Mouse (Mus musculus) spleen, adult 2 months (tissue): ENCODE measurements around the gene Entr1. TPM values are rescaled to one million over a fixed set of nuclear protein-coding genes. Genes with fewer than 3 reads are reported as not detected.

Experiments used
- DNase-seq, 2 experiments: peaks; one replicate each; pipeline versions ENCODE4 v3.0.0 to v3.0.0-alpha.2; 2012 to 2021; ENCODE audit warnings: low spot score in 2 of 2, low read depth in 1 of 2
- H3K27ac ChIP-seq: fragments of 200-500 bp; 2 replicates; pipeline ENCODE4 v1.5.1; 2012; ENCODE audit warnings: low read length, inconsistent platforms; ENCODE audit not compliant: insufficient read depth
- H3K27me3 ChIP-seq: fragments of 200-500 bp; 2 replicates; pipeline ENCODE4 v1.6.1; 2012; ENCODE audit warnings: mild to moderate bottlenecking, moderate library complexity, low read length, inconsistent platforms; ENCODE audit not compliant: control insufficient read depth, insufficient read depth
- H3K36me3 ChIP-seq: fragments of 200-500 bp; 2 replicates; pipeline ENCODE4 v1.6.1; 2012; ENCODE audit warnings: mild to moderate bottlenecking, low read length, inconsistent platforms; ENCODE audit not compliant: control insufficient read depth, insufficient read depth
- H3K4me1 ChIP-seq: fragments of 200-500 bp; 2 replicates; pipeline ENCODE4 v1.6.1; 2011; ENCODE audit warnings: inconsistent platforms; ENCODE audit not compliant: control insufficient read depth, insufficient read depth, insufficient read length
- H3K4me3 ChIP-seq: fragments of 200-500 bp; 2 replicates; pipeline ENCODE4 v1.5.1; 2011; ENCODE audit warnings: mild to moderate bottlenecking, inconsistent platforms; ENCODE audit not compliant: insufficient read depth, insufficient read length; ENCODE audit errors: extremely low read depth
- CTCF ChIP-seq: fragments of 200-500 bp; IDR thresholded peaks from 2 replicates; pipeline ENCODE4 v1.5.1; 2011; ENCODE audit warnings: mild to moderate bottlenecking, inconsistent platforms; ENCODE audit not compliant: insufficient read depth, insufficient read length, insufficient replicate concordance; ENCODE audit errors: extremely low read depth
- POLR2A ChIP-seq: fragments of 200-500 bp; IDR thresholded peaks from 2 replicates; pipeline ENCODE4 v1.6.1; 2011; ENCODE audit warnings: low read depth, low read length, inconsistent platforms
- WGBS: fragments of 180-500 bp; shearing (Covaris S2); methylation state at CpG from one replicate; pipeline ENCODE4 v1.1.7; 2018; 5-methylcytosine and 5-hydroxymethylcytosine counted together
- polyA plus RNA-seq: library from polyadenylated mRNA; depleted of rRNA; stranded (reverse); fragments of >200 nt; gene quantifications from 2 replicates; pipeline ENCODE4 v1.2.3, GENCODE M21; 2012

The Entr1 gene
- polyA plus RNA-seq, 1 experiment = 60.1 TPM

DNA sequence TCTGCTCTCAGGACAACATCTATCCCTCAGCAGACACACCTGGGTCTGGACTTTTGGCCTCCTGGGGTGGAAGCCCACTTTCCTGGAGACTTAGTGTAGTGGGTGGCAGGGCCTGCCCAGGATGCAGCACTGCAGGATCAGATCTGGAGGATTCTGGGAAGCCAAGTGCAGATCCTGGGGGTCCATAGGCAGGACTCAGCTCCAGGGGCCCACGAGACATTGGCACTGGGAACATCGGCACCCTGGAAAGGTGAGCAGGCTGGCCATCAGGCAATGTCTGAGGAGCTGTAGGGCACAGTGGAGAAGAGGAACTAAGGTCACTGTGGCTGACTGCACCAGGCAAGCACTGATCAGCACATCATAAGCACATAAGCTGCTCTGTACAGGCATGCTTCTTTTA is 32.9 kb upstream of the Entr1 start:
- no peaks in the 10 kb centered on the region for H3K27me3 ChIP-seq
- H3K27ac ChIP-seq = no peak overlapping the region
- DNase-seq = no peak
- H3K36me3 ChIP-seq = peaks cover 52% of the 10 kb centered on the region
- no peaks in the 10 kb centered on the region for H3K4me1 ChIP-seq
- no peak overlapping the region for H3K4me3 ChIP-seq
- 95% methylated on average over 2 of the region's 2 CpGs for WGBS
- TF ChIP-seq CTCF (no peak), POLR2A (no peak)

DNA sequence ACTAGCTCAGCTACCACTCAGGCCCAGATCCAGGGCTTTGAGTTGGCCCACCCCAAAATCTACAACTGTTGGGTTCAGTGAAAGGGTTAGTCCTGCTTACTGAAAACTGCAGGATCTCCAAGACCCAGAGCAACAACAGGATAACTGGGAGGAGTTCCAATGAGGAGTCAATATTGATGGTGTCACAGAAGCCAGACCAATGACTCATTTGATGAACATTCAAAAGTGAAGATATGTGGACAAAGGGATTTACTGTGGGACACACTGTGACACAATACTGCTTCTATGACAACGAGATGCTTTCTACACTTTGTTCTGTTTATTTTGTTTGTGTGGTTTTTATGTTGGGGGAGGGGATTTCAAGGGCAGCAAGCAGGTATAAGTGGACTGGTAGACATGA is 29.0 kb upstream of the Entr1 start:
- H3K36me3 ChIP-seq = peaks cover 48% of the 10 kb centered on the region

DNA sequence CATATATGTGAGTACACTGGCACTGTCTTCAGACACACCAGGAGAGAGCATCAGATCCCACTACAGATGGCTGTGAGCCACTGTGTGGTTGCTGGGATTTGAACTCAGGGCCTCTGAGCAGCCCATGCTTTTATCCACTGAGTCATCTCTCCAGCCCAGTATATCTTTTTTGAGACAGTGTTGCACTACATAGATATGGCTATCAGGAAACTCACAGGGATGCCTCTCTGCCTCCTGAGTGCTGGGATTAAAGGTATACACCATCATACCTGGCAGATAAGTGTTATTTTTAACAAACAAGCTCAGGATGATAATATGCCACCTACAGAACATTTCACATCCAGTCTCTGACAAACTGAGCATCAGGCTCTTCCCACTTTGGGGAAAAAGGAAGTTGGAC is 27.9 kb upstream of the Entr1 start:
- peaks cover 48% of the 10 kb centered on the region for H3K36me3 ChIP-seq
- TF ChIP-seq CTCF (no peak), POLR2A (no peak)
- no peak overlapping the region for H3K27ac ChIP-seq
- no peaks in the 10 kb centered on the region for H3K27me3 ChIP-seq
- DNase-seq = no peak
- no peaks in the 10 kb centered on the region for H3K4me1 ChIP-seq
- H3K4me3 ChIP-seq = no peak overlapping the region

More for the DNA sequence above, 29.0 kb upstream of the Entr1 start:
- Histone ChIP-seq H3K27me3 (no peaks in the 10 kb centered on the region), H3K4me1 (no peaks in the 10 kb centered on the region), H3K4me3 (no peak overlapping the region), H3K27ac (no peak overlapping the region)
- WGBS = 97% methylated on average over 1 of the region's 1 CpGs
- DNase-seq = no peak
- TF ChIP-seq POLR2A = no peak
- TF ChIP-seq CTCF = no peak

DNA sequence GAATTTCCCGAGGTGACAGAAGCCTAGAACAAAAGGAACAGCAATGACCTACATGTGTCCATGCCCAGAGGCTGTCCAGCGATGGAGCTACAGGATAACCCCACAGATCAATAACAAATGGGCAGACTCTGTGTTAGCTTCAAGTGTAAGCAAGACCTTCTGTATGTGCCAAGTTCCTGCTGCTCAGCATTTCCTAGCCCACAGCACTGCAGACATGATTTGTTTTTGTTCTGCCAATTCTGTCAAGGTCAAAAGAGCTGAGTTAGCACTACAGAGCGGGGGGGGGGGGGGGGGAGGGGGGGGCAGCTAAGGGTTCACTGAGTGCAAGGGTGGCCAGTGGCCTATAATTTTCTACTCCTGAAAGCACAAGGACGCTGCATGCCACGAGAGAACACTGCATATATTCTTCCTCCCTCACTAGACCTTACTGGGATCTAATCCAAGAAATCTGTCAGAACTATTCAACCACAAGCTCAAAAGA is 21.9 kb upstream of the Entr1 start:
- no peak overlapping the region for H3K4me3 ChIP-seq
- H3K36me3 ChIP-seq = peaks cover 31% of the 10 kb centered on the region
- H3K27me3 ChIP-seq = no peaks in the 10 kb centered on the region
- 75% methylated on average over 5 of the region's 5 CpGs for WGBS
- H3K27ac ChIP-seq = no peak overlapping the region
- TF ChIP-seq POLR2A = no peak
- TF ChIP-seq CTCF = no peak
- peaks cover 9% of the 10 kb centered on the region; the same call in 1 of the 2 replicates for H3K4me1 ChIP-seq
- DNase-seq = no peak

DNA sequence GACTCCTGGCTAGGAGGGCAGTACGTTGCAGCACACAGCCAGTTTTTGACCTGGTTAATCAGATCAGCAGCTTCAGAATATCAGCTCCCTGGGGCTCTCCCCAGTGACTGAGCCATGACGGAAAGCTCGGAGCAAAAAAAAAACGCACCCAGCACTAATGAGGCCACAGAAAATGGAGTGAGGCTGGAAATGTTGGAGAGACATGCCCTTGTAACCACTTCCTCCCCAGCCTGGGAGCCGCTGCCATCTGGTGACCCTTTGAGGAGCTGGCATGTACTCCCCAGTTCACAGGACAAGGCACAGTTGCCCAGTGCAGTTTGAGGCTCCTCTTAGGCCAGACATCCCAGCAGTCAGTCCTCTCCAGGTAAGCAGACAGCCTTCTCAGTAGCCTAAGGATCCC is 21.0 kb upstream of the Entr1 start:
- Histone ChIP-seq H3K4me1 (peaks cover 9% of the 10 kb centered on the region; the same call in 1 of the 2 replicates), H3K27me3 (no peaks in the 10 kb centered on the region), H3K36me3 (peaks cover 22% of the 10 kb centered on the region), H3K4me3 (no peak overlapping the region), H3K27ac (no peak overlapping the region)
- 73% methylated on average over 5 of the region's 5 CpGs for WGBS
- TF ChIP-seq CTCF (no peak), POLR2A (no peak)
- no peak for DNase-seq

DNA sequence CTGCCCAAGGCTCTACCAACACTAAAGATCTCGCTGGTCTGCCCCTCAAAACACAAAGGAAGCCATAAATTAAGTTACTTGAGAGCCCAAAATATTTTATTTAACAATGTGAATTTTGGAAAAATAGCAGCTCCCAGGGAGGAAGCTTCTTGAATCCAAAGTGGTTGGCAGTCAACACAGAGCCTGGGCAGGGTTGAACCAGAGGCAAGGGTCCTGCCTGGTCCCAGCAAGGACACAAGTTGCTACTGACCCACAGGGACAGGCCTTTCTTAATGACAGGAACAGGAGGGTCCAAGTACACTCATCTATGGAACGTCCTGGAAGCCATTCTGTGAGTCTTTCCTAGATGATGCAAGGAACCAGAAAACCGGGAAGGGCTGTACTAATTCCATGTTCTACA is 20.2 kb upstream of the Entr1 start:
- no peak for DNase-seq
- H3K27me3 ChIP-seq = no peaks in the 10 kb centered on the region
- no peak for TF ChIP-seq POLR2A
- TF ChIP-seq CTCF = no peak
- 59% methylated on average over 3 of the region's 3 CpGs for WGBS
- no peak overlapping the region for H3K27ac ChIP-seq
- peaks cover 19% of the 10 kb centered on the region for H3K36me3 ChIP-seq
- peaks cover 9% of the 10 kb centered on the region; the same call in 1 of the 2 replicates for H3K4me1 ChIP-seq
- H3K4me3 ChIP-seq = no peak overlapping the region

DNA sequence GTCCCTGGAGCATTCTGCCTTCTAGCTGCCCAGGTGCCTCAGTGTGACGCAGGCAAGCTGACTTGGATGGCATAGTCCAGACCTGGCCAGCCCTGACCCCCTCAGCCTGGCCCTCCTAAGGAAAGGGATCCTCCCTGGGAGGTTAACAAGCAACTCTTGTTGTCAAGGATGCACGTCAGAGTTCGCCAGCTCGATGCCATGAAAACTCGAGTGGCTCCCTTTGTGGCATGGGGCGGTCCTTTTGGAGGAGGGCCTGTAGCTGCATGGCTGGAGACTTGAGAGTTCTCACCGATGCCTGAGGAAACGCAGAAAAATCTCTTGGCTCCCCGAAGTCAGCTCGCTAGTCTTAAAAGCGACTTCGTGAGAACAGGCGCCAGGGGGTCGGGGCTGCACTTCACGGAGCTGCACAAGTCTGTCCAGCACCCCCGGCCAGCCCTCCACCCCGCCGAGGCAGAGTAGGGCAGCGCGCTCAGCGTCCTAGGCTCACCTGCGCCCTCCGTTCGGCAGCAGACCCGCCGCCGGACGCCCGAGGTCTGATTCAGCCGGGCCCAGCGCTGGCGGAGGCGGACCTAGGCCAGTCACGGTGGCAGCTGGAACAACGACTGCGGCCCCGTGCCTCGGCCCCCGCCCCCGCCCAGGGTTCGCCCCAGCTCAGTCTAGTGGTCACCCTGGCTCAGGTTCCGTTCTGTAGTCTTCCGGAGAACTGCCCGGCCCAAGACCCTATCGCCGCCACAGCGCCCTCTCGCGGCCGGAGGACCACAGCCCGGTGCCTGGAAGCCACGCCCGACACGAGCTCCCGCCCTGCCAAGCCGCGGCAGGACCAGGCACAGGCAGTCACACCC is 19.6 kb upstream of the Entr1 start, which contains the start of gene Inpp5e:
Inpp5e (minus strand) TSS at position 689 of the 842 bp plus-strand sequence.
- under 1% methylated on average over 57 of the region's 57 CpGs for whole genome bisulfite sequencing
- peak; percentile 69 to 96 for DNase-seq

More for the DNA sequence above, 19.6 kb upstream of the Entr1 start, which contains the start of gene Inpp5e:
- TF ChIP-seq POLR2A (peak; percentile 3; the same call in 1 of the 2 replicates), CTCF (peak; percentile 95)
- H3K27me3 ChIP-seq = no peaks in the 10 kb centered on the region
- H3K4me1 ChIP-seq = peaks cover 9% of the 10 kb centered on the region; the same call in 1 of the 2 replicates
- H3K4me3 ChIP-seq = peak within 1 kb of the TSS; percentile 94
- H3K36me3 ChIP-seq = peaks cover 15% of the 10 kb centered on the region
- H3K27ac ChIP-seq = peak within 1 kb of the TSS; percentile 63
